Mouse (Mus musculus): ENCODE measurements around the gene Lrrc29. TPM values are rescaled to one million over a fixed set of nuclear protein-coding genes. Genes with fewer than 3 reads are reported as not detected.

Gene Lrrc29
- polyA plus RNA-seq, 1 experiment: 1.5 TPM

- H3K9me3 ChIP-seq (replicated peaks; ENCODE audit: control insufficient read depth, insufficient read depth, low read length, poor library complexity, severe bottlenecking): no peaks in the 10 kb centered on the region
- no peaks in the 10 kb centered on the region for H3K27me3 ChIP-seq (ENCODE audit: control insufficient read depth, insufficient read depth, low read length, poor library complexity, severe bottlenecking)
- no peaks in the 10 kb centered on the region for H3K36me3 ChIP-seq (ENCODE audit: control insufficient read depth, insufficient read depth, low read length, poor library complexity, severe bottlenecking)
- no peak overlapping the region for H3K27ac ChIP-seq (ENCODE audit: insufficient read depth, low read length)
- TF ChIP-seq POLR2A (IDR thresholded peaks at IDR 0.05; ENCODE audit: insufficient read depth, low read length) (no peak), CTCF (IDR thresholded peaks at IDR 0.05; ENCODE audit: low read depth, low read length) (no peak), EP300 (IDR thresholded peaks at IDR 0.05; ENCODE audit: insufficient read depth, low read depth, low read length) (no peak)
- peaks cover 2% of the 10 kb centered on the region for H3K4me1 ChIP-seq (ENCODE audit: control insufficient read depth, insufficient read depth, low read length)
- H3K4me3 ChIP-seq (ENCODE audit: low read depth, low read length): no peak overlapping the region
- H3K9ac ChIP-seq (ENCODE audit: low read depth, poor library complexity, severe bottlenecking): no peak overlapping the region
Measured at GRCm38 (mm10) chr8:105285514-105285913, 40.6 kb downstream of the Lrrc29 start.

GRCm38 (mm10) chr8:105283074-105283473 is 43.0 kb downstream of the Lrrc29 start:
- Histone ChIP-seq H3K27ac (ENCODE audit: insufficient read depth, low read length) (no peak overlapping the region), H3K9me3 (replicated peaks; ENCODE audit: control insufficient read depth, insufficient read depth, low read length, poor library complexity, severe bottlenecking) (no peaks in the 10 kb centered on the region), H3K4me3 (ENCODE audit: low read depth, low read length) (peak overlapping the region; percentile 34), H3K27me3 (ENCODE audit: control insufficient read depth, insufficient read depth, low read length, poor library complexity, severe bottlenecking) (no peaks in the 10 kb centered on the region), H3K9ac (ENCODE audit: low read depth, poor library complexity, severe bottlenecking) (no peak overlapping the region), H3K36me3 (ENCODE audit: control insufficient read depth, insufficient read depth, low read length, poor library complexity, severe bottlenecking) (no peaks in the 10 kb centered on the region), H3K4me1 (ENCODE audit: control insufficient read depth, insufficient read depth, low read length) (peaks cover 2% of the 10 kb centered on the region)
- TF ChIP-seq POLR2A (IDR thresholded peaks at IDR 0.05; ENCODE audit: insufficient read depth, low read length): no peak
- peak; percentile 99 for TF ChIP-seq CTCF (IDR thresholded peaks at IDR 0.05; ENCODE audit: low read depth, low read length)
- TF ChIP-seq EP300 (IDR thresholded peaks at IDR 0.05; ENCODE audit: insufficient read depth, low read depth, low read length): peak; percentile 69; the same call in 1 of the 2 replicates

GRCm38 (mm10) chr8:105282239-105282638 is 43.8 kb downstream of the Lrrc29 start:
- no peak overlapping the region for H3K27ac ChIP-seq (ENCODE audit: insufficient read depth, low read length)
- TF ChIP-seq EP300 (IDR thresholded peaks at IDR 0.05; ENCODE audit: insufficient read depth, low read depth, low read length) (no peak), POLR2A (IDR thresholded peaks at IDR 0.05; ENCODE audit: insufficient read depth, low read length) (no peak), CTCF (IDR thresholded peaks at IDR 0.05; ENCODE audit: low read depth, low read length) (no peak)
- H3K4me1 ChIP-seq (ENCODE audit: control insufficient read depth, insufficient read depth, low read length): peaks cover 2% of the 10 kb centered on the region
- H3K4me3 ChIP-seq (ENCODE audit: low read depth, low read length): no peak overlapping the region
- peaks cover 4% of the 10 kb centered on the region; the same call in 1 of the 2 replicates for H3K27me3 ChIP-seq (ENCODE audit: control insufficient read depth, insufficient read depth, low read length, poor library complexity, severe bottlenecking)
- no peaks in the 10 kb centered on the region for H3K36me3 ChIP-seq (ENCODE audit: control insufficient read depth, insufficient read depth, low read length, poor library complexity, severe bottlenecking)
- no peak overlapping the region for H3K9ac ChIP-seq (ENCODE audit: low read depth, poor library complexity, severe bottlenecking)
- no peaks in the 10 kb centered on the region for H3K9me3 ChIP-seq (replicated peaks; ENCODE audit: control insufficient read depth, insufficient read depth, low read length, poor library complexity, severe bottlenecking)

- TF ChIP-seq POLR2A (IDR thresholded peaks at IDR 0.05; ENCODE audit: insufficient read depth, low read length) (no peak), CTCF (IDR thresholded peaks at IDR 0.05; ENCODE audit: low read depth, low read length) (no peak), EP300 (IDR thresholded peaks at IDR 0.05; ENCODE audit: insufficient read depth, low read depth, low read length) (no peak)
- no peaks in the 10 kb centered on the region for H3K36me3 ChIP-seq (ENCODE audit: control insufficient read depth, insufficient read depth, low read length, poor library complexity, severe bottlenecking)
- H3K27ac ChIP-seq (ENCODE audit: insufficient read depth, low read length): no peak overlapping the region
- no peak overlapping the region for H3K4me3 ChIP-seq (ENCODE audit: low read depth, low read length)
- H3K27me3 ChIP-seq (ENCODE audit: control insufficient read depth, insufficient read depth, low read length, poor library complexity, severe bottlenecking): peaks cover 4% of the 10 kb centered on the region
- no peak overlapping the region for H3K9ac ChIP-seq (ENCODE audit: low read depth, poor library complexity, severe bottlenecking)
- no peaks in the 10 kb centered on the region for H3K9me3 ChIP-seq (replicated peaks; ENCODE audit: control insufficient read depth, insufficient read depth, low read length, poor library complexity, severe bottlenecking)
- peaks cover 2% of the 10 kb centered on the region for H3K4me1 ChIP-seq (ENCODE audit: control insufficient read depth, insufficient read depth, low read length)
Measured at GRCm38 (mm10) chr8:105281821-105282220, 44.3 kb downstream of the Lrrc29 start.

- Histone ChIP-seq H3K9me3 (replicated peaks; ENCODE audit: control insufficient read depth, insufficient read depth, low read length, poor library complexity, severe bottlenecking) (no peaks in the 10 kb centered on the region), H3K4me3 (ENCODE audit: low read depth, low read length) (no peak overlapping the region), H3K36me3 (ENCODE audit: control insufficient read depth, insufficient read depth, low read length, poor library complexity, severe bottlenecking) (no peaks in the 10 kb centered on the region), H3K4me1 (ENCODE audit: control insufficient read depth, insufficient read depth, low read length) (no peaks in the 10 kb centered on the region), H3K9ac (ENCODE audit: low read depth, poor library complexity, severe bottlenecking) (no peak overlapping the region), H3K27ac (ENCODE audit: insufficient read depth, low read length) (no peak overlapping the region), H3K27me3 (ENCODE audit: control insufficient read depth, insufficient read depth, low read length, poor library complexity, severe bottlenecking) (peaks cover 4% of the 10 kb centered on the region)
- TF ChIP-seq EP300 (IDR thresholded peaks at IDR 0.05; ENCODE audit: insufficient read depth, low read depth, low read length) (no peak), CTCF (IDR thresholded peaks at IDR 0.05; ENCODE audit: low read depth, low read length) (no peak)
Measured at GRCm38 (mm10) chr8:105280567-105280966, 45.5 kb downstream of the Lrrc29 start.

- Histone ChIP-seq H3K9me3 (replicated peaks; ENCODE audit: control insufficient read depth, insufficient read depth, low read length, poor library complexity, severe bottlenecking) (no peaks in the 10 kb centered on the region), H3K27me3 (ENCODE audit: control insufficient read depth, insufficient read depth, low read length, poor library complexity, severe bottlenecking) (peaks cover 4% of the 10 kb centered on the region), H3K9ac (ENCODE audit: low read depth, poor library complexity, severe bottlenecking) (no peak overlapping the region), H3K27ac (ENCODE audit: insufficient read depth, low read length) (no peak overlapping the region), H3K4me1 (ENCODE audit: control insufficient read depth, insufficient read depth, low read length) (no peaks in the 10 kb centered on the region), H3K36me3 (ENCODE audit: control insufficient read depth, insufficient read depth, low read length, poor library complexity, severe bottlenecking) (no peaks in the 10 kb centered on the region), H3K4me3 (ENCODE audit: low read depth, low read length) (peak overlapping the region; percentile 12)
- no peak for TF ChIP-seq POLR2A (IDR thresholded peaks at IDR 0.05; ENCODE audit: insufficient read depth, low read length)
- TF ChIP-seq CTCF (IDR thresholded peaks at IDR 0.05; ENCODE audit: low read depth, low read length): peak; percentile 5
- TF ChIP-seq EP300 (IDR thresholded peaks at IDR 0.05; ENCODE audit: insufficient read depth, low read depth, low read length): no peak
Measured at GRCm38 (mm10) chr8:105278911-105279334, 47.2 kb downstream of the Lrrc29 start.

All from ES-Bruce4 (cell line).